Mouse (Mus musculus) heart, postnatal 36 days (tissue): ENCODE results near the gene Map3k5. TPM values are rescaled to one million over a fixed set of nuclear protein-coding genes. Genes with fewer than 3 reads are reported as not detected.

ENCODE experiments used
- DNase-seq, 2 experiments: peaks; one replicate each; pipeline ENCODE4 v3.0.0; 2021 to 2022
- intact Hi-C: fragments of 180-260 bp; cut with DNase I; formaldehyde crosslinking; loops from one replicate; pipeline ENCODE4 v1.15.1; 2025
- total RNA-seq, 2 experiments: library from RNA; stranded (reverse); gene quantifications; 2 replicates each; pipeline ENCODE4 v1.2.3; 2021

Map3k5 gene
- total RNA-seq, 2 experiments from 2014 or later: 43.4 to 43.5 TPM

DNA sequence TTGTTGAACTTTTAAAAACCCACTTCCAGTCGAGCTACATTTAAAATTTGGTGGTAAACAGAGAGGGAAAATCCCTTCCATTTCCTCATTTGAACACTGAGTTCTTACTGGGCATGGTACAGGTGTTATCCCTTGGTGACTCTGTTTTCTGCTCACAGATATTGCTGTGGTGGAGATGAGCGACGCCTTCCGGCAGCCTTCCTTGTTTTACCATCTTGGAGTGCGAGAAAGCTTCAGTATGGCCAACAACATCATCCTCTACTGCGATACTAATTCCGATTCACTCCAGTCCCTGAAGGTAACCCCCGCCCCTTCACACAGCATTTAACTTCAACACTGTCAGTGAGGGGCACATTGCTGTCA, 66.1 kb downstream of the Map3k5 start:
- intact Hi-C loops: loop anchor here (10.0 kb wide), 1 partner anchor 66 kb away; the partner anchor contains the start of gene Map3k5

DNA sequence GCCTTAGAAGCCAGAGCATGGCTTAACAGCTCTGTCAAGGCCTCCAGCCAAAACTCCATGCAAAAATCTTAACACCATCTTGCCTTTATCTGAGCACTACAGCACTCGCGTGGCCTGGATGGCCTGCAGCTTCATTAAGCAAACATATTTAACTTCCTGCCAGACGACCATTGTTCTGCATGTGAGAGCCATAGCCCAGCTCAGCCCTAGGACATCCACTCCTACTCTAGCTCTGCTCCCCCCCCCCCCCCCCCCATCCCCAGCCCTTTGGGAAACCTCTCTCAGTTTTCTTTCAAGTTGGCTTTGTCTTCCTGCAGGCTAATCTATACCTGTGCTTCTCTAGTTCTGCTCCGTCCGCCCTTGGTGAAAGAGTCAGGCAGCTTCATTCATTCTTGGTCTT, 67.7 kb downstream of the Map3k5 start:
- intact Hi-C loops: loop anchor here (10.0 kb wide), 1 partner anchor 67 kb away; the partner anchor contains the start of gene Map3k5
- no peak for DNase-seq

More for the DNA sequence above, 66.1 kb downstream of the Map3k5 start:
- DNase-seq: no peak

DNA sequence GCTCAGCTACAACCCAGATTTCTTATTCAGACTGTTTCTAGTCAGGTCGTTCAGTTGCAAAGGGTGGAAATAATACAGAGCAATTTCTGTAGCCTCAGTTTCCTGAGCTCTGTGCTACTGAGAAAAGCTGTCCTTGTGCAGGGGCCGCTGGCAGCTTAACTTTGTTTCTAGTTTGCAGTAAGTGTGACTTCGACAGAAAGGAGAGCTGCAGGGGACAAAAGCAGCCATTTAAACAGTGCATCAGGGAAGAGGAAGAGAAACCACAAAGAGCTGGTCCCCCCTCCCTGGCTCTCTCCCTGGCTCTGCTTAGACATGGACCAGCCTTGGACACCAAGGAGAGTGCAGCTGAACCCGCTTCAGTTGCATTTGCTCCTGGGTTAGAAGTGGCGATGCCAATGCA, 68.7 kb downstream of the Map3k5 start:
- intact Hi-C loops: loop anchor here (10.0 kb wide), 1 partner anchor 68 kb away; the partner anchor contains the start of gene Map3k5

DNA sequence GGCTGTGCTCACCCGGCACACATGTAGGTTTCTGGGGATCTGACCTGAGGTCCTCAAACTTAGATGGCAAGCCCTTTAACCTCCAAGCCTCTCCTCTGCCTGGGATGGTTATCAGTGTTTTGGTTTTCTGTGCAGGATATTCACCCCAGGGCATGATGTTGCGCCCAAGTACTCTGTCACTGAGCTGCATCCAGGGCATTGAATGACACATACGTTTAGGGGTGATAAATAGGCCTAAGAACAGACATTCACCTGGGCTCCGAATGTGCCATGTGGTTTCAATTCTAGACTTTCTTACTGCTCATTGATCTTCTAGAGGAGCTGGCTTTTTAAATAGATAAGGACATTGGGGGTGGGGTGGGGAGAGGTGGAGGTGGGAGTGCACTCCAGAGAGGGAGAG, 70.5 kb downstream of the Map3k5 start:
- intact Hi-C loops: loop anchor here (10.0 kb wide), 1 partner anchor 70 kb away; the partner anchor contains the start of gene Map3k5
- DNase-seq: no peak

More for the DNA sequence above, 68.7 kb downstream of the Map3k5 start:
- no peak for DNase-seq

DNA sequence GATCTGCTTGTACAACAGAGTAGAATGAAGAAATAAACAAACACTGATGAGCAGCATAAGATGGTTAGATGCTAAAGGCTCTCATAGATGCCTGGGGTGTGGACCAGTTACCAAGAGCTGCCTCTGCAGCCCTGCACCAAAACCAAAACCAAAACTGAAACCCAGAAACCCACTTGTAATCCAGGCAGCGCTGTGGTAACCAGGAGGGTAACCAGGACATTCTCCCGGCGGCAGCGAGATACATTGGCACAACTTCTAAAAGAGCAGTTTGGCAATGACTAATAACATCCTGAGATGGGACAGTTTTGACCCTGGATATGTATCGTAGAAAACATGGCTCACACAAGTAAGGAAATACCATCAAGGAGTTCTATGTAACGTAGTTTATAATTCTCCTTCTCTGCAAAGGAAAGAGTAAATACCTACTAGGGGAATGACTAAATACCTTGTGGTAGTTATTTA, 71.2 kb downstream of the Map3k5 start:
- intact Hi-C loops: loop anchor here (10.0 kb wide), 1 partner anchor 71 kb away; the partner anchor contains the start of gene Map3k5
- no peak for DNase-seq

DNA sequence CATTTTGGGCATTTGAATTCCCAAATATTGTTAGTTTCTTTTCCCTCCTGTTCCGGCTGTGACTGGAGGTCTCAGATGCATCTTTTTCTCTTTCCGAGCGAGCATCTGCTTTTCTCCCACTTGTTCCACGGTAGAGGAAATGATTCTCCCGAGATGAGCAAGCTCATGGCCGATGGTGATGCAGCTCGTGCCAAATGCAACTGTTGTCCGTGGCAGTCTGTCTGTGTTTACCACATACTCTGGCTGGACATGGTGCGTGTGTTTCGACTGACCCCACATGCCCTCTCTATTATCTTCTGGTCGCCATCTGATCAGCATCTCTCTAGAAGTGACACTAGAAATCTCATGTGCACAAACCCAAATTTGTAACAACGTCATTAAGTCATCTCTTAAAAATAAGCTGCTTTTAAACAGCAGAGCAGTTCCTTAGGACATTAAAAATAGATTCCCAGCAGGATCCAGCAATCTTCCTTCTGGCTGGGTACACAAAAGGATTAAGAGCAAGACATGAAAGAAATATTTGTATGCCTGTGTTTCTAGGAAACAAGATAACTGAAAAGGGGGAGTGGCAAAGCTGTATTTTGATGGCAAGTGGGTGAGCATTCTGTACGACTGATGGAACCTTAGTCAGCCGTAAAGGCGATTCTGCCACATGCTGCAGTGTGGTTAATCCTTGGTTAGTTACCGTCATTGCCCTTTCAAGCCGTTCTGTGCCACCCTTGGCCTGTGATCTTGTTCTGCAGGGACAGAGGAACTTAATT, 72.2 kb downstream of the Map3k5 start:
- DNase-seq: no peak
- intact Hi-C loops: loop anchor here (10.0 kb wide), 1 partner anchor 72 kb away; the partner anchor contains the start of gene Map3k5

DNA sequence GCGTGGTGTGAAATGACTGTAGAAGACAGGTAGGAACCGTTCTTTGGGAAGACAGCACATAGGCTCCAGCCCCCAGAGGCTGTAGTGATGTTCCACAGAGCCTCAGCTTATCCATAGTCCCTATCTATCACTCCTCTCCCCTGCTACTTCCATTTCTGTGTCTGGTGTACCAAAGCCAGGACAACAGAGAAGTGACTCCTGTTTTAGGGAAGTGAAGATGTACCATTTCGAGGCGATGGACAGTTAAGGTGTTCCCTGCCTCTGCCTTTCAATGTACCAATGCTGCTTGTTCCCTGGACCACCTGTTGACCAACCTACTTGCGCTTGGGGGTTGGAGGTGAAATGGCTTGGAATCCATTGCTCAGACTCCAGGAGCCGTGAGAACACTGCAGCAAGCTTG, 75.0 kb downstream of the Map3k5 start:
- intact Hi-C loops: loop anchor here (1.0 to 10.0 kb wide), 2 partner anchors 9 to 75 kb away; partner anchors contain the start of gene Map3k5
- DNase-seq: no peak

DNA sequence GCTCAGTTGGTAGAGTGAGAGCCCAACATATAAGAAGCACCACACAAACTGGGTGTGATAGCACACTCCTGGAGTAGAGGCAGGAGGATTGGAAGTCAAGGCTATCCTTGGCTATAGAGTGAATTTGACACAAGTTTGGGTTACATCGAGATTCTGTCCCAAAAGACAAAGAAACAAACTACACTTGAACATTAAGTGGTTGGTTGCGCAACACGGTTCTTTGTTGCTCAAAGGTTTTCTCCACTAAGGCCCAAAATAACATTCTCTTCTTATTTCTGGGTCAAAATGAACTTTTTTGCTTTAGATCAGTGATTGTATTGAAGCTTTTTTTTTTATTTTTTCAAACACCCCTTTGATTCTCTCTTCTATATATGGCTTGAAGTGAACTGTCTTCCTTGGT, 75.7 kb downstream of the Map3k5 start:
- DNase-seq: no peak
- intact Hi-C loops: no loop called here

DNA sequence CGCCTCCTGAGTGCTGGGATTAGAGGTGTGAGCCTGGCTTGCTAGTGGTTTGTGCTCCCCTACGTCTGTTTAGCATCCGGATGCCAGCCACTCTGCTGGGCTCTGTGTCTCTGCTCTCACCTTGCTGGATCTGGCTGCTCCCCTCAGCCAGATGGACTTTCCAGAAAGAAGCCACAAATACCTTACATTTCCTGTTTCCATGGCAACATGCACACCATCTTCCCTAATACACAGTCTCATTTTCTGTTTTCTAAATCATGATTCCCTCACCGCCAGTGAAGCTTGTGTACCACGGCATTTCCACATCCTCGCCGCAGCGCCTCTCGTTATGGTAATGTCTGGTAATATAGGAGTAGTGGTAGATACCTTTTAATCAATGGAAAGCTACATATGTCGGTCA, 84.1 kb downstream of the Map3k5 start:
- intact Hi-C loops: loop anchor here (1.0 kb wide), 1 partner anchor 9 kb away; no protein-coding TSS in a partner anchor
- DNase-seq: no peak

DNA sequence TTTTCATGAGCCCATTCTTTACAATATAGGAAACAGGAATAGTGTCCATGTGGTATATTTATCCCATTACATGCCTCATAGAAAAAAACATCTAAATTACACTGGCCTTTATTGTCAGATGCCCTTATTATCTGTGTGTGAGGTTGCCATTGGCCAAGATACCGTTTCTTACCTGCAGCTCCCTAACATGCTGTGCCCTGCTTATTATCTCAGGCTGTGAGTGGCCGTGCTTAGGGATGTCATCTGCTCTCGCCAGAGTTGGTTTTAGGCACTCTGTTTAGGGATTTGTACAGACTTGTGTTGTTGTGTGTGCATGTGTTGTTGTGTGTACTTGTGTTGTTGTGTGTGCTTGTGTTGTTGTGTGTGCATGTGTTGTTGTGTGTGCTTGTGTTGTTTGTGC, 84.5 kb downstream of the Map3k5 start:
- no peak for DNase-seq
- intact Hi-C loops: loop anchor here (1.0 kb wide), 1 partner anchor 10 kb away; no protein-coding TSS in a partner anchor

DNA sequence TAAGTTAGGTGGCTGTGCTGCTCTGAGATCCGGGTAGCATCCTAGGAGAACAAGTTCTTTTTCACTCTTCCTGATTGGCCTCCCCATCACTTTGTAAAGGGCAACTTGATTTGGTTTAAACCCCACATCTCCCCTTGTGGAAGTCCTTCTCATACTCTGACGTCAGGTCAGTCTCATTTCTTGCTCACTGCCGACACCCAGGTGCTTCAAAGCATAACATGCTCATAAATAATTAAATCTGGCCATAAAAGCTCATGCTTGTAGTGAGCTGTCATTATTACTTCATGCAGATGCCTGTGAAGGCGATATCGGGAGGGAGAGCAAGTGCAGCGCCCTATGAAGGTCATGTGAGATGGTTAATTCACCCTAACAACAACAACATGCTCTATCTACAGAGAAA, 87.0 kb downstream of the Map3k5 start:
- intact Hi-C loops: loop anchor here (5.0 kb wide), 1 partner anchor 106 kb away; no protein-coding TSS in a partner anchor

DNA sequence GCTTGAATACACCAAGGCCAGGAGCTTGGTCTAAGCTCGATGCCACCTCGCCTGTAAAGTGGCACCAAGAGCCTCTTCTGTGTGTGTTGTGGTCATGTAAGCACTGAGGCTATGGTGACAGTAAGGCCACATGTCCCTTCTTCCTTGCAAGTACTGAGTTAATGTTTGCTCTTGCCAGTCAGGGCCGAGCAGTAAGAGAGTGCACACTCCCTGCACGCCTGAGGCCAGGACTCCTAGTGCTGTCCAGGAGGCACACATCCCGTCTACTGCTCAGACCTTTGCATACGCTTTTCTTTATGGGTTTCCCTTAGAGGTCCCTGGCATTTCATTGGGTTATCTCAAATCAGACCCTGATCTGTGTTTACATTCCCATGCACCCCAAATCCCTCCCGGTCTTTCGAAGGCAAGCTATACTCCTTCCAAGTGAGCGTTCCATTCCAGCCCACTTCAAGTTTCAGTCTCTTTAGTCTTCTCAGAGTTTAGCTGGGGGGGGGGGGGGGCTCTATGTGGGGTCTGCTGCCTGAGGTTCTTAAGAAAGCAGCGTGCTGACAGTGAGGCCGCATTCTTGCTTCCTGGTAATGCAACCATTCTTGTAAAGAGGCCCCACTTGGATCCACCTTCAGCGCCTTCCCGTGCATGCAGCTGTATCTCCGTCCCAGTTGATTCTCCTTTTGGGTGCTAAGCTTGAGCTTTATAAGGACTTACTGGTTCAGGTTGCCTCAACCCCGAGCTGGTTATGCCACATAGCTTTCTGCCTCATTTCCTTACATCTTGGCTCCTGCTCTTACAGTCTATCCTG, 87.6 kb downstream of the Map3k5 start:
- no peak for DNase-seq
- intact Hi-C loops: loop anchor here (5.0 kb wide), 1 partner anchor 105 kb away; no protein-coding TSS in a partner anchor

More for the DNA sequence above, 87.0 kb downstream of the Map3k5 start:
- DNase-seq: no peak

DNA sequence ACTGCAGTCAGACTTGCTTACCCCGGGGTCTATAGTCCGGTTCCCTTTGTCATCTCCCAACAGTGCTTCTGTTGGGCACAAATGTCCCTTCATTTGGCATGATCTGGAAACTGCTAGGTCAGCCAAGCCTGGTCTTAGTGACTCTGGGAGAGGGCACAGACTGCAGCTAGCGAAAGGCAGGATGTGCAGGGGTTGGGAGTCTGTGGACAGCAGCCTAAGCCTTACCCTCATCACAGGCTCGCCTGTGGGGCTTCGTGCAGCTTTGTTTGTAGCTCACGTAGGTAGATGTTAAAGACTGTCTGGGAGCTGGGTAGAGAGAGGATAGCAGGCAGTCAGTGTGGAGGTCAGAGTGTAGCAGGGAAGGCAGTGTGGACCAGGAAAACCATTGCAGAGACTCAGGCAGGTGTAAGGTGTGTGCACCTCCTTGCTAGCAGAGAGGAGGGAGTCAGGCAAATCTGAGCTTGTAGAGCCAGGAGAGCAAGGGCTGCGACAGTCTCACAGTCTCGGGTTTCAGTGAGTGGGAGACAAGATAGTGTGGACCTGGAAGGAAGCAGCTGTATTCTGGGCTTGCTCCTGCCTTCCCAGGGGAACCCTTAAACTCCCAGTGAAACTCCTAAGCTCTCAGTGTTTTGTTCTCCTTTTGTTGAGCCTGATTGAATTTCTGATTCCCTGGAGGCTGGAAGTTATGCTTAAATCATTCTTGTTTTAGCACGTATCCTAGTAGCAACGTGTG, 88.5 kb downstream of the Map3k5 start:
- intact Hi-C loops: loop anchor here (5.0 kb wide), 1 partner anchor 105 kb away; no protein-coding TSS in a partner anchor
- DNase-seq: no peak

DNA sequence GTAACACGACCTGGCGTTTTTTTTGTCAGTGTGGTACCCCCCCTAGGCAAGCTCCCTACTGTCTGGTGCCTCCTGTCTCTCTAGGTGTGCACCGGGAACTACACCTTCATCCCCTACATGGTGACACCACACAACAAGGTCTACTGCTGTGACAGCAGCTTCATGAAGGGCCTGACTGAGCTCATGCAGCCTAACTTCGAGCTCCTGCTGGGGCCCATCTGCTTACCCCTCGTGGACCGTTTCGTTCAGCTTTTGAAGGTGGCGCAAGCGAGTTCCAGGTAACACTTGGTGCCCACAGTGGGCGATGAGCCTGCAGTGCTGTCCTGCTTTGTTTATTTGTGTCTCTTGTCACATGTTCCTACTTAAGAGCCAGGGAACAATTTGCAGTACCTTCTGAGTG, 89.3 kb downstream of the Map3k5 start:
- intact Hi-C loops: loop anchor here (5.0 kb wide), 1 partner anchor 104 kb away; no protein-coding TSS in a partner anchor
- no peak for DNase-seq

DNA sequence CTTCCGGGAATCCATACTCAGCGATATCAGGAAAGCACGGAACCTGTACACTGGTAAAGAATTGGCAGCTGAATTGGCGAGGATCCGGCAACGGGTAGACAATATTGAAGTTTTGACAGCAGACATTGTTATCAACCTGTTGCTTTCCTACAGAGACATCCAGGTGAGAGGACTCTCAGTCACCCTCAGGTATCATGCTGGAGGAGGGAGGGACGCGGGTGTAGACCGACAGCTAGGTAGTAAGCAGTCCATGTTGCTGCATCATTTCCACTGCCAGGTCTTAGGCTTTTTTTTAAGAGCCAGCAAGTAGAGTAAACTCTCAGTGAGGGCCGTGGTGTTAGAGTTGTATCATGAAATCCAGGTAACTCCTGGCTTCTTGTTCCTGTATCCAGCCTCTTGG, 90.6 kb downstream of the Map3k5 start:
- intact Hi-C loops: loop anchor here (5.0 kb wide), 1 partner anchor 102 kb away; no protein-coding TSS in a partner anchor
- DNase-seq: no peak

DNA sequence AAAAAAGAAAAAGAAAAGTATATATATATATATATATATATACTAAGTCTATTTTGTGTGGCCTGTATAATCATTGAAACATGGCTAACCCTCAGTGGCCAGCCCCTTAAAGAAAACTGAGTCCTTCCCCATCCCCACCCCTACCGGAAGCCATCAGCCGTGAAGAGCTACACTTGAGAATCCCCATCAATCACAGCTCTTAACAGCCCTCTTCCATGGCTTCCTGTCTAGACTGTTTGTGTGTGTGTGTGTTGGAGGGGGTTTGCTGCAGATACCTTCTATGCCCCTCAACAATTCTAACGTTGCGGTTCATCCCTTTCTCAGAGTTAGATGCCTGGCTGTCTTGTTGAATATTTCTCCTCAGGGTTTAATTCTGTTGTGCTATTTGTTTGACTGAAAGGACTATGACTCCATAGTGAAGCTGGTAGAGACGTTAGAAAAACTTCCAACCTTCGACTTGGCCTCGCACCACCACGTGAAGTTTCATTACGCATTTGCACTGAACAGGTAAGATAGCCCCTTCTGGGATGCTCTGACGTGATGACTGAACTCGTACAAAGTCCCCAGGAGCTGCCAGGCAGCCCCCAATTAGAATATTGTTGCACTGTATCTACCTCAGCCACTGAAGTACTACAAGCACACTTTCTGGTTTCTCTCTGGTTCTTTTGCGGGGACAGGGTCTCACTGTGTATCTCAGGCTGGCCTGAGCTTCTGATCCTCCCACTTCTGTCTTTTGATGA, 91.7 kb downstream of the Map3k5 start:
- intact Hi-C loops: no loop called here

DNA sequence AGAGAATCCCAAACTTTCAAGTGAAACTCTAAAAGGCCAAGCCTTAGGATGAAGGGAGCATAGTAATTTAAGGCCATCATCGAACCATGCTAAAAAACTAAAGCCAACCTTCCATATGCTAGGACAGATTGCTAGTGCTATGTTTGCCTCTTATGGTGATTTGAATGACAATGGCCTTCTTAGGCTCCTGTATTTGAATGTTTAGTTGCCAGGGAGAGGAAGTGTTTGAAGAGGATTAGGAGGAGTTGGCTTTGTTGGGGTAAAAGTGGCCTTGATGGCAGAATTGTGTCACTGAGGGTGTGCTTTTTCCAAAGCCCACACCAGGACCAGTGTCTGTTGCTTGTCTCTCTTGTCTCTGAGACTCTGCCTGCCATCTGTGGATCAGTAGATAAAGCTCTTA, 96.4 kb downstream of the Map3k5 start:
- DNase-seq: no peak
- intact Hi-C loops: no loop called here

More for the DNA sequence above, 91.7 kb downstream of the Map3k5 start:
- no peak for DNase-seq

DNA sequence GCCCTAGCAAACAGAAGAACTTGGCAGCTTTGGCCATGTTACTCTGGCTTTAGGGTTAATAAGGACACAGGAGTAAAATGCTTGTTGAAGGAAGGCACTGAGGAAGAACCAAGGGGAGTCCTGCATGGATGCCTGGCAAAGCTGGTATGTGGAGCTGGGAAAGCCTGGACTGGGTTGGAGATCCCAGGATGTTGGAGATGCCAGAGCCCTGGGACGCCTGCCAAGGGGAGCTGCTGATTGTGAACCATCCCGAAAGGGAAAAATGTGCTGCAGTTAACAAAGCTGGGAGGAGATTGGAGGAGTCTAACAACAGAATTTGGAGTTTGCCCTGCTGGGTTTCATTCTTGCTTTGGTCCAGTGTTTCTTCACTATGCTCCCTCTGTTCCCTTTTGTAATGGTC, 97.7 kb downstream of the Map3k5 start:
- intact Hi-C loops: no loop called here

DNA sequence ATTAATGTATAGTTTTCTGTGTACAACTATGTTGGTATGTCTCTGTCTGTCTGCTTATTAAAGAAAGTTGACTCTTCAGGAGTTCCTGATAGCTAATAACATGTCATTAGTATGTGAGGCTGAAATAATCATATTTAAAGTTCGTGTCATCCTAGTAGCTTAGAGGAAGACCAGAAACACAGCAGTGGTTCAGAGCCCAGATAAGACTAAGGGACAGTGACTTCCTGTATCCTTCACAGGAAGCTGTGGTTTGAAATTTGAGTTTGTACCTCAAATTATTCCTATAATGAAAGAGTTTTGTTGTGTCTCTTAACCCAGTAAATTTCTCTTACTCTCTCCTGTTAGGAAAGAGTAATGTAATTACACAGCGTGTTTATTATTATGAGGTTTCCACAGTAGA, 102.1 kb downstream of the Map3k5 start:
- intact Hi-C loops: no loop called here
- no peak for DNase-seq

More for the DNA sequence above, 97.7 kb downstream of the Map3k5 start:
- peak; percentile 66 to 72 for DNase-seq
